Mouse (Mus musculus): ENCODE results near the gene Mpo. TPM values are rescaled to one million over a fixed set of nuclear protein-coding genes. Genes with fewer than 3 reads are reported as not detected.

The Mpo gene
- polyA plus RNA-seq, 1 experiment from 2014 or later: 0.12 TPM

DNA sequence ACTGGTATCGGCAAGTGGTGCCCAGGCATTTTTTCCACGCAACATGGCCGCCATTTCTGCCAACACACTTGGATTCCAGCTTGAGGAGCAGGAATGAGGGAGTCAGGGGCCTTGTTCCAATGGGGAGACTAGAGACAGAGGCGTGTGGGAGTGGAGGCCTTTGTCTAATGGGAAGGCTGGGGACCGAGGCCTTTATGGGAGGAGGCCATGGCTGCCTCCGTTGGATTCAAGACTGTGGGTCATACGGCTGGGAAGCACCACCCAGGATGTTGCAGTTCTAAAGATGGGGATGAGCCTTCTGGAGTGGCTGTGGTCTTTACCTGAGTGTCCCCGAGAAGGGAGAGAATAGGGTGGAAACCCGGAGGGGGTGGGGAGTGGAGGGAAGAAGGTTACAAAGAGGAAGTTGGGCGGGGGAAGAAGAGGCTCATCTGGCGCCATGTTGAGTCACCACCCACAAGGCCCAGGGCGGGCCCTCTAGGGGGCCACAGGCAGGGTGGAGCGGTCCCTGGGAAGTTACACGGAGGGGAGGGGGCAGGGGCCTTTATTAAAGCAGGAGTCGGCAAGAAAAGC is 37.0 kb upstream of the Mpo start:
- Histone ChIP-seq H3K27ac (no peak overlapping the region), H3K4me1 (replicated peaks; ENCODE audit: insufficient read depth, low read length) (no peaks in the 10 kb centered on the region), H3K27me3 (ENCODE audit: insufficient read depth, low read length) (peaks cover 14% of the 10 kb centered on the region), H3K36me3 (ENCODE audit: insufficient read depth, low read length) (no peaks in the 10 kb centered on the region), H3K9me3 (replicated peaks; ENCODE audit: low read length) (no peaks in the 10 kb centered on the region), H3K9ac (ENCODE audit: low read depth, low read length) (no peak overlapping the region), H3K4me3 (replicated peaks; ENCODE audit: low read depth, low read length) (no peak overlapping the region), H3K4me2 (ENCODE audit: low read length) (no peak overlapping the region)
- DNase-seq (ENCODE audit: low spot score): no peak
- ATAC-seq (replicated peaks; ENCODE audit: low FRiP score, low read depth): no peak
- WGBS: 84% methylated on average over 15 of the region's 15 CpGs
- no peak for TF ChIP-seq CTCF (IDR thresholded peaks at IDR 0.05; ENCODE audit: low read depth)

DNA sequence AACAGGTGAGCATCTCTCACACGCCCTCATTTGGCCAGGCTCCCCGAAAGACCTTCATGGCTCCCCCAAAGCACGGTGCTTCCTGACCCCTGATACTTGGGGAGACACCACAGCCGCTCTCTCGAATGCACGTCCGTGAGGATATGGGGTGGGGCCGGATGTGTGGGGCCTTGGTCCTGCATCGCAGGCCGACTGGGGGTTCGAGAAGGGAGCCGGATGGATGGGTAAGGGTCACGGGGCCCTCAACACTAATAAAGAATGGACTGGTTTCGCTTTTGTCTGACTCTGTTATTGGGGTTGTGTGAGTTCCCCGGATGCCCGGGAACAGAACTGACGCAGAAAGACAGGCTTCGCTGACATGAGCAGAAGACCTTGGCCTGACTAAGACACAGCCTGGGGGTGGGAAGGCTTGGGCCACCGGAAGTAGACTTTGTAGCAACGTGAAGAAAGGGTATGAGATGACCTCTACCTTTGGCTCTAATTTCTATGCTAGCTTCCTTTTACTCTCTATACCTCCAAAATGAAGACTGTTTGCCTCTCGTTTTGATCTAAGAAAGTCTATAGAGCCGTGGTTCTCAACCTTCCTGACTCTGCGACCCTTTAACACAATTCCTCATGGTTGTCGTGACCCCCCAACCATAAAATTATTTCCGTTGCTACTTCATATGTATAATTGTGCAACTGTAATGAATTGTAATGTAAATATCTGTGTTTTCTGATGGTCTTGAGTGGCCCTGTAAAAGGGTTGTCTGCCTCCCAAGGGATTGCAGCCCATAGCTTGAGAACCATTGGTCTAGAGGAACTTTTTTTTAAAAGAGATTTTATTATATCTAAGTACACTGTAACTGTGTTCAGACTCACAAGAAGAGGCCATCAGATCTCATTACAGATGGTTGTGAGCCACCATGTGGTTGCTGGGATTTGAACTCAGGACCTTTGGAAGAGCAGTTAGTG is 36.1 kb upstream of the Mpo start:
- H3K36me3 ChIP-seq (ENCODE audit: insufficient read depth, low read length): no peaks in the 10 kb centered on the region
- DNase-seq (ENCODE audit: low spot score) (no peak), ATAC-seq (replicated peaks; ENCODE audit: low FRiP score, low read depth) (no peak)
- H3K27ac ChIP-seq: no peak overlapping the region
- H3K4me1 ChIP-seq (replicated peaks; ENCODE audit: insufficient read depth, low read length): no peaks in the 10 kb centered on the region
- no peaks in the 10 kb centered on the region for H3K9me3 ChIP-seq (replicated peaks; ENCODE audit: low read length)
- no peak for TF ChIP-seq CTCF (IDR thresholded peaks at IDR 0.05; ENCODE audit: low read depth)
- no peak overlapping the region for H3K4me2 ChIP-seq (ENCODE audit: low read length)
- H3K4me3 ChIP-seq (replicated peaks; ENCODE audit: low read depth, low read length): no peak overlapping the region
- peaks cover 22% of the 10 kb centered on the region for H3K27me3 ChIP-seq (ENCODE audit: insufficient read depth, low read length)
- 86% methylated on average over 25 of the region's 25 CpGs for WGBS
- no peak overlapping the region for H3K9ac ChIP-seq (ENCODE audit: low read depth, low read length)

DNA sequence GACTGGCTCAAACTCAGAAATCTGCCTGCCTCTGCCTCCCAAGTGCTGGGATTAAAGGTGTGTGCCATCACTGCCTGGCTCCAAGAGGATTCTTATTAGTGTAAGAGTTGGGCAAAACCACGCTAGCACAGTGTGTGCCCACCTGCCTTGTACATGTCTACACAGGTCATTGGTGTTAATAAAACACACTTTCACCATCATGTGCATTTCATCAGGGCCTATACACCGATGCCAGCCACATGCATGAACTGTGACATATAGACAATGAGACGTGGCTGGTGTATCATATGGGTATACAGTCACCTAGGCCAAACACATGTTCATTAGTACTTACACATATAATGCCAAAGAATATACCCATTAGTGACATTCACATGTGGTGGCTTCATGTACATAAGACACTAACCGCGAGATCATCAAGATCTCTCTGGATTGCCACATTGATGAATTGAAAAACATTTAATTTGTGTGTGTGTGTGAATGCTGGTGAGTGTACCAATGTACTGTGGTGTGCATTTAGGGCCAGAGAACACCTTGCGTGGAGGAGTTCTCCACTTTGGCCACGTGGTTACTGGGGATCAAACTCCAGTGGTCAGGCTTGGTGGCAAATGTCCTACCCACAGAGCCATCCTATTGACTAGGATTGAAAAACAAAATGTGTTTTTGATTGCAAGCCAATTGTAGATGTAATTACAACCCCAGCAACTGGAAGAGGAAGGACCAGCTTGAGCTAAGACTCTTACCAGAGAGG is 35.0 kb upstream of the Mpo start:
- ATAC-seq (replicated peaks; ENCODE audit: low FRiP score, low read depth): no peak
- Histone ChIP-seq H3K4me3 (replicated peaks; ENCODE audit: low read depth, low read length) (no peak overlapping the region), H3K4me1 (replicated peaks; ENCODE audit: insufficient read depth, low read length) (no peaks in the 10 kb centered on the region), H3K27me3 (ENCODE audit: insufficient read depth, low read length) (peaks cover 30% of the 10 kb centered on the region), H3K36me3 (ENCODE audit: insufficient read depth, low read length) (no peaks in the 10 kb centered on the region), H3K9me3 (replicated peaks; ENCODE audit: low read length) (no peaks in the 10 kb centered on the region), H3K27ac (no peak overlapping the region), H3K9ac (ENCODE audit: low read depth, low read length) (no peak overlapping the region), H3K4me2 (ENCODE audit: low read length) (no peak overlapping the region)
- no peak for DNase-seq (ENCODE audit: low spot score)
- no peak for TF ChIP-seq CTCF (IDR thresholded peaks at IDR 0.05; ENCODE audit: low read depth)
- 77% methylated on average over 7 of the region's 7 CpGs for whole genome bisulfite sequencing

DNA sequence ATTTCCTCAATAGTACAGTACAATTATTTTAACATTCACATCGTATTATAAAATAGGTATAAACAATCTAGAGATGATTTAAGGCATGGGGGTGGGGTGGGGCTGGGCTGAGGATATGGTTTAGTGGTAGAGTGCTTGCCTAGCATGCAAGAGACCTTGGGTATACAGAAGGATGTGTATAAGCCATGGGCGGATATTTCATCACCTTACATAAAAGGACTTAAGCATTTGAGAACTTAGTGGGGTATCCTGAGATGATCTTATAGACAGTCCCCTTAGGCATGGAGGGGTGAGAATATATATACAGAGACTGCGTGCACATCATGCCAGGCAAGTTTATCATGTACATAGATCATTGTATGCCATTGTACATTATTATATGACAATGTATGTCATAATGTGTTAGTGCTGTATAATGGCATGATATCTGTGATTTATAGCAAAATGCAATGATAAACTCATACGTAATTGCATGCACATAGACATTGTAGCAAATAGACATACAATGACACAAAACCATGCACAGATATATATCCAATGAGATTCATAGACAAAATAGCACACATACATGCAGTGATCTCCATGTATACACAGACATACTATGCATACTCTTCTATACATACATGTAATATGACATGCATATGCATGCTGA is 34.3 kb upstream of the Mpo start:
- no peak overlapping the region for H3K4me3 ChIP-seq (replicated peaks; ENCODE audit: low read depth, low read length)
- no peaks in the 10 kb centered on the region for H3K36me3 ChIP-seq (ENCODE audit: insufficient read depth, low read length)
- H3K9me3 ChIP-seq (replicated peaks; ENCODE audit: low read length): no peaks in the 10 kb centered on the region
- WGBS: 78% methylated on average over 4 of the region's 4 CpGs
- no peak overlapping the region for H3K27ac ChIP-seq
- H3K9ac ChIP-seq (ENCODE audit: low read depth, low read length): no peak overlapping the region
- ATAC-seq (replicated peaks; ENCODE audit: low FRiP score, low read depth) (no peak), DNase-seq (ENCODE audit: low spot score) (no peak)
- no peak for TF ChIP-seq CTCF (IDR thresholded peaks at IDR 0.05; ENCODE audit: low read depth)
- 0 out of 2 replicates have a peak, but pooled peaks cover 7% of the 10 kb centered on the region for H3K4me1 ChIP-seq (replicated peaks; ENCODE audit: insufficient read depth, low read length)
- H3K4me2 ChIP-seq (ENCODE audit: low read length): no peak overlapping the region
- H3K27me3 ChIP-seq (ENCODE audit: insufficient read depth, low read length): peaks cover 30% of the 10 kb centered on the region

DNA sequence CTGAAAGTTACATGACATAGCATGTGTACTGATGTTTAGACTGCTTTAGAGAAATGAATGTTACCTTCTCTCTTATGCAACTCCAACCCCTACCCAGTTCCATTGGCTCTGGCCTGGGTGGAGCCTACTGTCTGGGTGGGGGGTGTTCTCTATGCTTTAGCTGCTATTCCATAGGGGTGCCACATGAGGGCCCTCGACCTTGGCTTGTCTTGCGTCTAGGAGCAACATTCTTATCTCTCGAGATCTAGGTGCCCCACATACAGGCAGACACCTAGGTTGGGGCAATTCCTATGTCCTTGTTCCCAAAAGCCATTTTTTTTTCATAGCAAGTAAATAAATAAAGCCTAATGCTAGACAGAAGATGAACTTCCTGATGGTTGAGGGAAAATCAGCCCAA is 33.8 kb upstream of the Mpo start:
- Histone ChIP-seq H3K4me3 (replicated peaks; ENCODE audit: low read depth, low read length) (no peak overlapping the region), H3K4me1 (replicated peaks; ENCODE audit: insufficient read depth, low read length) (peaks cover 10% of the 10 kb centered on the region; the same call in 1 of the 2 replicates), H3K27ac (no peak overlapping the region), H3K27me3 (ENCODE audit: insufficient read depth, low read length) (peaks cover 34% of the 10 kb centered on the region), H3K4me2 (ENCODE audit: low read length) (no peak overlapping the region), H3K9me3 (replicated peaks; ENCODE audit: low read length) (no peaks in the 10 kb centered on the region), H3K9ac (ENCODE audit: low read depth, low read length) (no peak overlapping the region), H3K36me3 (ENCODE audit: insufficient read depth, low read length) (no peaks in the 10 kb centered on the region)
- ATAC-seq (replicated peaks; ENCODE audit: low FRiP score, low read depth) (no peak), DNase-seq (ENCODE audit: low spot score) (no peak)
- peak; percentile 46 for TF ChIP-seq CTCF (IDR thresholded peaks at IDR 0.05; ENCODE audit: low read depth)
- WGBS: 6% methylated on average over 3 of the region's 3 CpGs
